Mouse (Mus musculus) spleen, adult 2 months (tissue): ENCODE measurements around the gene Tex101.

Source experiments
- CTCF ChIP-seq: fragments of 200-500 bp; IDR thresholded peaks from 2 replicates; pipeline ENCODE4 v1.5.1; 2011; ENCODE audit warnings: mild to moderate bottlenecking, inconsistent platforms; ENCODE audit not compliant: insufficient read depth, insufficient read length, insufficient replicate concordance; ENCODE audit errors: extremely low read depth
- POLR2A ChIP-seq: fragments of 200-500 bp; IDR thresholded peaks from 2 replicates; pipeline ENCODE4 v1.6.1; 2011; ENCODE audit warnings: low read depth, low read length, inconsistent platforms

GRCm38 (mm10) chr7:24644996-24645395 lies 31.5 kb downstream of the Tex101 start:
- TF ChIP-seq CTCF: no peak
- no peak for TF ChIP-seq POLR2A
